Mouse (Mus musculus) stomach, postnatal 0 days (tissue): ENCODE measurements around the gene 3425401B19Rik. TPM values are rescaled to one million over a fixed set of nuclear protein-coding genes. Genes with fewer than 3 reads are reported as not detected.

Experiments used
- ATAC-seq: fragments of 200-750 bp; cut with Nextera tagmentation; 2 replicates; pipeline ENCODE4 v1.8.0; 2017; ENCODE audit not compliant: low FRiP score, low TSS enrichment
- DNase-seq: peaks from one replicate; pipeline ENCODE4 v3.0.0-alpha.2; 2016; ENCODE audit warnings: low spot score
- H3K27ac ChIP-seq: fragments of 300-500 bp; sonication (generic); replicated peaks from 2 replicates; pipeline ENCODE4 v1.5.1; 2014; ENCODE audit warnings: mild to moderate bottlenecking, control low read depth
- H3K27me3 ChIP-seq: fragments of 300-500 bp; sonication (generic); 2 replicates; pipeline ENCODE4 v1.6.1; 2014; ENCODE audit warnings: low read length; ENCODE audit not compliant: control insufficient read depth, insufficient read depth
- H3K36me3 ChIP-seq: fragments of 300-500 bp; sonication (generic); 2 replicates; pipeline ENCODE4 v1.6.1; 2014; ENCODE audit warnings: low read length, mixed read lengths; ENCODE audit not compliant: control insufficient read depth, insufficient read depth
- H3K4me1 ChIP-seq: fragments of 300-500 bp; sonication (generic); replicated peaks from 2 replicates; pipeline ENCODE4 v1.6.1; 2014; ENCODE audit warnings: antibody characterized with exemption; ENCODE audit not compliant: control insufficient read depth, insufficient read depth
- H3K4me2 ChIP-seq: fragments of 300-500 bp; sonication (generic); replicated peaks from 2 replicates; pipeline ENCODE4 v1.6.1; 2014; ENCODE audit warnings: low read depth, mild to moderate bottlenecking, control low read depth, moderate library complexity
- H3K4me3 ChIP-seq: fragments of 300-500 bp; sonication (generic); 2 replicates; pipeline ENCODE4 v1.5.1; 2014; ENCODE audit warnings: low read depth, low read length, control low read depth
- H3K9ac ChIP-seq: fragments of 300-500 bp; sonication (generic); 2 replicates; pipeline ENCODE4 v1.6.1; 2014; ENCODE audit warnings: mild to moderate bottlenecking, low read length, control low read depth, mixed read lengths
- H3K9me3 ChIP-seq: fragments of 300-500 bp; sonication (generic); 2 replicates; pipeline ENCODE4 v1.6.1; 2016; ENCODE audit warnings: low read length; ENCODE audit not compliant: control insufficient read depth
- CTCF ChIP-seq: IDR thresholded peaks from 2 replicates; pipeline ENCODE4 v1.5.1; 2016; ENCODE audit warnings: antibody characterized with exemption, low read depth, mild to moderate bottlenecking, moderate library complexity
- EP300 ChIP-seq: optimal IDR thresholded peaks from 2 replicates; pipeline ENCODE3; 2016; ENCODE audit warnings: antibody characterized with exemption
- WGBS: fragments of 180-500 bp; shearing (Covaris S2); extraction: QIAGEN DNeasy Blood & Tissue Kit; methylation state at CpG from one replicate; pipeline ENCODE4 v1.1.7; 2014; 5-methylcytosine and 5-hydroxymethylcytosine counted together
- polyA plus RNA-seq: library from polyadenylated mRNA; unstranded; fragments of >200 nt; fragmentation: Nextera tagmentation; extraction: Ambion mirVana; gene quantifications from 2 replicates; pipeline ENCODE4 v1.2.1, GENCODE M21; 2015

3425401B19Rik gene
- polyA plus RNA-seq, 1 experiment from 2014 or later: 0.02 TPM

- no peaks in the 10 kb centered on the region for H3K9me3 ChIP-seq
- DNase-seq: no peak
These were observed 46.6 kb downstream of the 3425401B19Rik start for GRCm38 (mm10) chr14:32638485-32638884.

GRCm38 (mm10) chr14:32634015-32634682, 50.9 kb downstream of the 3425401B19Rik start:
- no peaks in the 10 kb centered on the region for H3K4me1 ChIP-seq
- H3K4me3 ChIP-seq: no peak overlapping the region
- DNase-seq (no peak), ATAC-seq (no peak)
- no peak overlapping the region for H3K4me2 ChIP-seq
- H3K36me3 ChIP-seq: no peaks in the 10 kb centered on the region
- 28% methylated on average over 11 of the region's 11 CpGs for WGBS
- no peak overlapping the region for H3K27ac ChIP-seq
- TF ChIP-seq EP300: no peak
- TF ChIP-seq CTCF: no peak
- no peaks in the 10 kb centered on the region for H3K9me3 ChIP-seq
- no peak overlapping the region for H3K9ac ChIP-seq
- no peaks in the 10 kb centered on the region for H3K27me3 ChIP-seq

More at GRCm38 (mm10) chr14:32638485-32638884, 46.6 kb downstream of the 3425401B19Rik start:
- 89% methylated on average over 2 of the region's 2 CpGs for WGBS
- H3K4me3 ChIP-seq: no peak overlapping the region
- no peak overlapping the region for H3K9ac ChIP-seq
- no peaks in the 10 kb centered on the region for H3K27me3 ChIP-seq
- H3K4me2 ChIP-seq: no peak overlapping the region
- no peak for ATAC-seq
- TF ChIP-seq EP300 (no peak), CTCF (no peak)
- no peaks in the 10 kb centered on the region for H3K36me3 ChIP-seq
- H3K27ac ChIP-seq: no peak overlapping the region
- H3K4me1 ChIP-seq: no peaks in the 10 kb centered on the region

GRCm38 (mm10) chr14:32632908-32633600, 52.0 kb downstream of the 3425401B19Rik start:
- Histone ChIP-seq H3K4me1 (no peaks in the 10 kb centered on the region), H3K4me3 (no peak overlapping the region), H3K9ac (no peak overlapping the region), H3K27ac (no peak overlapping the region), H3K36me3 (no peaks in the 10 kb centered on the region), H3K27me3 (no peaks in the 10 kb centered on the region), H3K4me2 (no peak overlapping the region), H3K9me3 (no peaks in the 10 kb centered on the region)
- TF ChIP-seq EP300: no peak
- TF ChIP-seq CTCF: no peak
- ATAC-seq (no peak), DNase-seq (no peak)
- 71% methylated on average over 6 of the region's 6 CpGs for WGBS

- no peak for DNase-seq
- Histone ChIP-seq H3K4me2 (no peak overlapping the region), H3K4me1 (no peaks in the 10 kb centered on the region)
These were observed 56.5 kb downstream of the 3425401B19Rik start for GRCm38 (mm10) chr14:32628584-32628983.

GRCm38 (mm10) chr14:32627271-32627670, 57.8 kb downstream of the 3425401B19Rik start:
- TF ChIP-seq EP300 (no peak), CTCF (no peak)
- Histone ChIP-seq H3K4me1 (no peaks in the 10 kb centered on the region), H3K4me3 (no peak overlapping the region), H3K36me3 (no peaks in the 10 kb centered on the region), H3K9ac (no peak overlapping the region), H3K27ac (no peak overlapping the region), H3K27me3 (no peaks in the 10 kb centered on the region), H3K9me3 (no peaks in the 10 kb centered on the region), H3K4me2 (no peak overlapping the region)
- DNase-seq (no peak), ATAC-seq (no peak)
- 43% methylated on average over 2 of the region's 2 CpGs for WGBS

More at GRCm38 (mm10) chr14:32628584-32628983, 56.5 kb downstream of the 3425401B19Rik start:
- 36% methylated on average over 10 of the region's 10 CpGs for WGBS
- Histone ChIP-seq H3K27ac (no peak overlapping the region), H3K9me3 (no peaks in the 10 kb centered on the region), H3K9ac (no peak overlapping the region), H3K36me3 (no peaks in the 10 kb centered on the region), H3K27me3 (no peaks in the 10 kb centered on the region), H3K4me3 (no peak overlapping the region)
- no peak for ATAC-seq
- TF ChIP-seq CTCF: peak; percentile 49
- TF ChIP-seq EP300: no peak

- ATAC-seq: no peak
- no peak overlapping the region for H3K4me2 ChIP-seq
- 86% methylated on average over 7 of the region's 7 CpGs for WGBS
These were observed 60.3 kb downstream of the 3425401B19Rik start for GRCm38 (mm10) chr14:32624811-32625210.

More at GRCm38 (mm10) chr14:32624811-32625210, 60.3 kb downstream of the 3425401B19Rik start:
- Histone ChIP-seq H3K4me3 (no peak overlapping the region), H3K36me3 (no peaks in the 10 kb centered on the region), H3K27me3 (no peaks in the 10 kb centered on the region), H3K27ac (no peak overlapping the region), H3K9ac (no peak overlapping the region), H3K9me3 (no peaks in the 10 kb centered on the region), H3K4me1 (no peaks in the 10 kb centered on the region)
- TF ChIP-seq CTCF: no peak
- no peak for TF ChIP-seq EP300
- DNase-seq: no peak
